Comparison of ENCODE assay signal across 15 mouse cellular contexts in genomic region chr4:87119758-87120157, GRCm38 (mm10).
DNase-seq lines count a peak whose midpoint lies in the region; ATAC-seq and TF ChIP-seq lines count a peak whose summit lies in the region.
"Had no signal": no experiment of that assay in that cellular context is flagged by ENCODE, and none has a peak within 500 bp of the region (broad histone marks: within the 10 kb centered on the region; RNA-seq: fewer than 3 reads in every experiment).

No protein-coding gene starts in this region.

- no peak overlapping the region for H3K9ac ChIP-seq in heart, adult 2 months (ENCODE audit: low read depth, low read length)
- H3K9ac ChIP-seq in midbrain, embryonic 15.5 days, result no peak overlapping the region
- H3K9ac ChIP-seq: midbrain, embryonic 12.5 days; neural tube, embryonic 15.5 days had no signal

- WGBS in heart, adult 2 months, result 41% methylated on average over 4 of the region's 4 CpGs
- 45% methylated on average over 4 of the region's 4 CpGs for WGBS in midbrain, embryonic 15.5 days
- 58% methylated on average over 4 of the region's 4 CpGs for WGBS in midbrain, embryonic 10.5 days

- peak; percentile 42 for TF ChIP-seq CTCF in heart, adult 2 months (IDR thresholded peaks at IDR 0.05)

- H3K4me3 ChIP-seq in heart, adult 2 months, result no peak overlapping the region
- H3K4me3 ChIP-seq in midbrain, embryonic 15.5 days, result no peak overlapping the region
- H3K4me3 ChIP-seq in midbrain, embryonic 10.5 days, result no peak overlapping the region
- H3K4me3 ChIP-seq: hindbrain, embryonic 10.5 days; midbrain, embryonic 12.5 days; neural tube, embryonic 15.5 days had no signal

- no peaks in the 10 kb centered on the region for H3K9me3 ChIP-seq in midbrain, embryonic 15.5 days
- no peaks in the 10 kb centered on the region for H3K9me3 ChIP-seq in midbrain, embryonic 10.5 days (replicated peaks)
- H3K9me3 ChIP-seq: hindbrain, embryonic 10.5 days; midbrain, embryonic 12.5 days; neural tube, embryonic 15.5 days had no signal

- H3K27me3 ChIP-seq in heart, adult 2 months (ENCODE audit: control insufficient read depth, insufficient read depth, low read length), result no peaks in the 10 kb centered on the region
- no peaks in the 10 kb centered on the region for H3K27me3 ChIP-seq in midbrain, embryonic 15.5 days (replicated peaks)
- no peaks in the 10 kb centered on the region for H3K27me3 ChIP-seq in midbrain, embryonic 10.5 days (ENCODE audit: low read depth, poor library complexity, severe bottlenecking)
- H3K27me3 ChIP-seq: midbrain, embryonic 12.5 days; neural tube, embryonic 15.5 days had no signal

- intact Hi-C loops in heart, adult 2 months (cut with DNase I), result no loop called here

- no peaks in the 10 kb centered on the region for H3K79me2 ChIP-seq in heart, adult 2 months (replicated peaks; ENCODE audit: control insufficient read depth, insufficient read depth, low read length)

- no peak for TF ChIP-seq POLR2A in heart, adult 2 months (IDR thresholded peaks at IDR 0.05; ENCODE audit: insufficient read depth, low read depth, low read length)

- H3K4me2 ChIP-seq in midbrain, embryonic 15.5 days, result no peak overlapping the region
- H3K4me2 ChIP-seq: midbrain, embryonic 12.5 days; neural tube, embryonic 15.5 days had no signal

- H3K27ac ChIP-seq in heart, adult 2 months, result no peak overlapping the region
- H3K27ac ChIP-seq in midbrain, embryonic 15.5 days, result no peak overlapping the region
- H3K27ac ChIP-seq in midbrain, embryonic 10.5 days (replicated peaks), result no peak overlapping the region
- H3K27ac ChIP-seq: hindbrain, embryonic 10.5 days; midbrain, embryonic 12.5 days; neural tube, embryonic 15.5 days had no signal

- no peaks in the 10 kb centered on the region for H3K4me1 ChIP-seq in heart, adult 2 months (ENCODE audit: control insufficient read depth, insufficient read depth, low read length)
- H3K4me1 ChIP-seq in midbrain, embryonic 15.5 days, result peaks cover 4% of the 10 kb centered on the region; the same call in 1 of the 2 replicates
- H3K4me1 ChIP-seq in midbrain, embryonic 10.5 days, result no peaks in the 10 kb centered on the region
- H3K4me1 ChIP-seq: hindbrain, embryonic 10.5 days; midbrain, embryonic 12.5 days; neural tube, embryonic 15.5 days had no signal

- no peak for DNase-seq in heart, adult 2 months
- DNase-seq in heart, adult 18-20 months, result no peak
- no peak for DNase-seq in midbrain, embryonic 10.5 days (ENCODE audit: low spot score)
- peak; percentile 91 for DNase-seq in R1 (ENCODE audit: low read depth, low spot score)
- DNase-seq in gastrocnemius, adult 18-20 months (ENCODE audit: low spot score), result no peak
- DNase-seq: cerebellum, adult 8-10 months; kidney, postnatal 36 days had no signal

- 0 out of 2 replicates have a peak, but pooled peaks have one; percentile 20 for ATAC-seq in midbrain, embryonic 15.5 days (replicated peaks)
- ATAC-seq in megakaryocyte progenitor cell, adult 5-6 weeks (replicated peaks; ENCODE audit: poor library complexity), result peak; percentile 52
- ATAC-seq: intestine, embryonic 16.5 days; lung, postnatal 0 days had no signal

- H3K36me3 ChIP-seq in heart, adult 2 months (ENCODE audit: control insufficient read depth, insufficient read depth, low read length), result no peaks in the 10 kb centered on the region
- H3K36me3 ChIP-seq in midbrain, embryonic 15.5 days (replicated peaks), result no peaks in the 10 kb centered on the region
- H3K36me3 ChIP-seq in midbrain, embryonic 10.5 days, result no peaks in the 10 kb centered on the region
- H3K36me3 ChIP-seq: G1E; hindbrain, embryonic 10.5 days; midbrain, embryonic 12.5 days; neural tube, embryonic 15.5 days had no signal

- TF ChIP-seq EP300 in heart, adult 2 months (IDR thresholded peaks at IDR 0.05; ENCODE audit: insufficient read depth, low read depth, low read length), result no peak
